Mouse (Mus musculus) heart, postnatal 0 days (tissue): ENCODE measurements around the gene Zfp652. TPM values are rescaled to one million over a fixed set of nuclear protein-coding genes. Genes with fewer than 3 reads are reported as not detected.

Experiments
- ATAC-seq: fragments of 200-750 bp; cut with Nextera tagmentation; 2 replicates; pipeline ENCODE4 v1.8.0; 2017; ENCODE audit warnings: low read depth, moderate number of reproducible peaks, moderate library complexity; ENCODE audit not compliant: insufficient read depth
- DNase-seq: peaks from one replicate; pipeline ENCODE4 v3.0.0-alpha.2; 2016; ENCODE audit warnings: low spot score
- H3K27ac ChIP-seq: fragments of 300-500 bp; sonication (generic); 2 replicates; pipeline ENCODE4 v1.5.1; 2014; ENCODE audit warnings: low read depth, mild to moderate bottlenecking
- H3K27me3 ChIP-seq: fragments of 300-500 bp; sonication (generic); 2 replicates; pipeline ENCODE4 v1.6.1; 2014; ENCODE audit warnings: low read length, mixed read lengths; ENCODE audit not compliant: control insufficient read depth, insufficient read depth
- H3K36me3 ChIP-seq: fragments of 300-500 bp; sonication (generic); replicated peaks from 2 replicates; pipeline ENCODE4 v1.6.1; 2014; ENCODE audit warnings: low read length, mixed read lengths; ENCODE audit not compliant: control insufficient read depth, insufficient read depth
- H3K4me1 ChIP-seq: fragments of 300-500 bp; sonication (generic); 2 replicates; pipeline ENCODE4 v1.6.1; 2014; ENCODE audit warnings: antibody characterized with exemption; ENCODE audit not compliant: control insufficient read depth, insufficient read depth
- H3K4me2 ChIP-seq: fragments of 300-500 bp; sonication (generic); 2 replicates; pipeline ENCODE4 v1.6.1; 2014; ENCODE audit warnings: low read depth, mild to moderate bottlenecking, low read length, moderate library complexity
- H3K4me3 ChIP-seq: fragments of 300-500 bp; sonication (generic); 2 replicates; pipeline ENCODE4 v1.5.1; 2014; ENCODE audit warnings: low read depth, low read length
- H3K9ac ChIP-seq: fragments of 300-500 bp; sonication (generic); replicated peaks from 2 replicates; pipeline ENCODE4 v1.6.1; 2014; ENCODE audit warnings: low read depth, low read length, mixed read lengths
- H3K9me3 ChIP-seq: fragments of 300-500 bp; sonication (generic); replicated peaks from 2 replicates; pipeline ENCODE4 v1.6.1; 2016; ENCODE audit warnings: low read length; ENCODE audit not compliant: control insufficient read depth
- CTCF ChIP-seq: IDR thresholded peaks from 2 replicates; pipeline ENCODE4 v1.5.1; 2016; ENCODE audit warnings: antibody characterized with exemption, control low read depth, low read depth
- EP300 ChIP-seq: IDR thresholded peaks from 2 replicates; pipeline ENCODE4 v1.6.1; 2016; ENCODE audit warnings: antibody characterized with exemption, low read depth
- WGBS: fragments of 180-500 bp; shearing (Covaris S2); extraction: QIAGEN DNeasy Blood & Tissue Kit; methylation state at CpG from one replicate; pipeline ENCODE4 v1.1.7; 2014; 5-methylcytosine and 5-hydroxymethylcytosine counted together
- polyA plus RNA-seq: library from polyadenylated mRNA; unstranded; fragments of >200 nt; fragmentation: Nextera tagmentation; extraction: Ambion mirVana; gene quantifications from 2 replicates; pipeline ENCODE4 v1.2.1, GENCODE M21; 2015
- total RNA-seq: library from RNA; depleted of rRNA; stranded (reverse); fragments of >200 nt; gene quantifications from 2 replicates; pipeline ENCODE4 v1.2.3, GENCODE M21; 2014; ENCODE audit warnings: low replicate concordance

The Zfp652 gene
- total and polyA plus RNA-seq, 2 experiments from 2014 or later, result 9.9 to 13.6 TPM

GRCm38 (mm10) chr11:95676307-95676706, 36.2 kb upstream of the Zfp652 start:
- DNase-seq (no peak), ATAC-seq (no peak)
- peak; percentile 25 for TF ChIP-seq CTCF
- TF ChIP-seq EP300, result no peak
- Histone ChIP-seq H3K27me3 (no peaks in the 10 kb centered on the region), H3K4me1 (no peaks in the 10 kb centered on the region), H3K9me3 (no peaks in the 10 kb centered on the region), H3K4me3 (no peak overlapping the region), H3K27ac (no peak overlapping the region), H3K9ac (no peak overlapping the region), H3K36me3 (peaks cover 89% of the 10 kb centered on the region), H3K4me2 (no peak overlapping the region)
- 28% methylated on average over 6 of the region's 6 CpGs for WGBS

GRCm38 (mm10) chr11:95677925-95678701, 34.4 kb upstream of the Zfp652 start:
- no peak overlapping the region for H3K4me2 ChIP-seq
- DNase-seq, result no peak
- peaks cover 76% of the 10 kb centered on the region for H3K36me3 ChIP-seq
- TF ChIP-seq CTCF (no peak), EP300 (no peak)
- no peaks in the 10 kb centered on the region for H3K9me3 ChIP-seq
- WGBS, result 86% methylated on average over 14 of the region's 14 CpGs
- no peak for ATAC-seq
- no peak overlapping the region for H3K4me3 ChIP-seq
- H3K4me1 ChIP-seq, result no peaks in the 10 kb centered on the region
- H3K27me3 ChIP-seq, result no peaks in the 10 kb centered on the region
- H3K9ac ChIP-seq, result no peak overlapping the region
- no peak overlapping the region for H3K27ac ChIP-seq

- Histone ChIP-seq H3K27ac (peak overlapping the region; percentile 12; the same call in 1 of the 2 replicates), H3K36me3 (peaks cover 43% of the 10 kb centered on the region), H3K9ac (no peak overlapping the region), H3K9me3 (no peaks in the 10 kb centered on the region), H3K4me3 (no peak overlapping the region), H3K27me3 (no peaks in the 10 kb centered on the region), H3K4me1 (no peaks in the 10 kb centered on the region), H3K4me2 (no peak overlapping the region)
- ATAC-seq, result no peak
- TF ChIP-seq CTCF, result no peak
- no peak for TF ChIP-seq EP300
- WGBS, result 40% methylated on average over 9 of the region's 9 CpGs
- DNase-seq, result no peak
These were observed 30.4 kb upstream of the Zfp652 start for GRCm38 (mm10) chr11:95681995-95682601.

GRCm38 (mm10) chr11:95682946-95683345, 29.5 kb upstream of the Zfp652 start:
- no peak overlapping the region for H3K4me2 ChIP-seq
- H3K36me3 ChIP-seq, result peaks cover 34% of the 10 kb centered on the region
- 75% methylated on average over 3 of the region's 3 CpGs for WGBS
- H3K4me3 ChIP-seq, result no peak overlapping the region
- no peaks in the 10 kb centered on the region for H3K27me3 ChIP-seq
- TF ChIP-seq EP300, result no peak
- TF ChIP-seq CTCF, result no peak
- no peak overlapping the region for H3K9ac ChIP-seq
- no peak for ATAC-seq
- DNase-seq, result no peak
- H3K27ac ChIP-seq, result no peak overlapping the region
- no peaks in the 10 kb centered on the region for H3K4me1 ChIP-seq
- H3K9me3 ChIP-seq, result no peaks in the 10 kb centered on the region

GRCm38 (mm10) chr11:95686031-95686430, 26.4 kb upstream of the Zfp652 start:
- H3K27me3 ChIP-seq, result no peaks in the 10 kb centered on the region
- TF ChIP-seq CTCF (peak; percentile 94), EP300 (no peak)
- H3K9ac ChIP-seq, result no peak overlapping the region
- ATAC-seq (peak; percentile 37; the same call in 1 of the 2 replicates), DNase-seq (peak; percentile 74)
- H3K27ac ChIP-seq, result no peak overlapping the region
- H3K4me2 ChIP-seq, result no peak overlapping the region
- 2% methylated on average over 4 of the region's 4 CpGs for WGBS
- H3K4me1 ChIP-seq, result peaks cover 13% of the 10 kb centered on the region
- H3K4me3 ChIP-seq, result no peak overlapping the region
- no peaks in the 10 kb centered on the region for H3K9me3 ChIP-seq
- H3K36me3 ChIP-seq, result 0 out of 2 replicates have a peak, but pooled peaks cover 7% of the 10 kb centered on the region
